Mouse (Mus musculus) macrophage (primary cell): Measurements from ENCODE around the gene Trmt2a. TPM values are rescaled to one million over a fixed set of nuclear protein-coding genes. Genes with fewer than 3 reads are reported as not detected.
"Not testable (repeated sequence)": the region's sequence is repeated elsewhere in the genome, so short reads cannot be mapped to it uniquely, and the experiment has no call there.

ENCODE experiments used
- H3K27ac ChIP-seq: fragments of 350-480 bp; formaldehyde crosslinking; 2 replicates; pipeline ENCODE4 v1.9.0; 2021
- H3K36me3 ChIP-seq: fragments of 350-480 bp; formaldehyde crosslinking; 2 replicates; pipeline ENCODE4 v1.9.0; 2021; ENCODE audit errors: inconsistent target
- H3K4me3 ChIP-seq: fragments of 350-480 bp; formaldehyde crosslinking; 2 replicates; pipeline ENCODE4 v1.9.0; 2021; ENCODE audit errors: inconsistent target
- H3K79me2 ChIP-seq: fragments of 350-480 bp; formaldehyde crosslinking; 2 replicates; pipeline ENCODE4 v1.9.0; 2021; ENCODE audit errors: inconsistent target
- WGBS: methylation state at CpG from one replicate; pipeline ENCODE4 v1.1.7; 2026; ENCODE audit warnings: inconsistent platforms; ENCODE audit not compliant: missing documents; 5-methylcytosine and 5-hydroxymethylcytosine counted together
- polyA plus RNA-seq: library from polyadenylated mRNA; stranded (reverse); fragments of 250-400 nt; gene quantifications from 3 replicates; pipeline ENCODE4 v1.2.4, GENCODE M21; 2018; ENCODE audit warnings: inconsistent platforms

Trmt2a gene
- polyA plus RNA-seq, 1 experiment from 2014 or later, result 38.8 TPM

- Histone ChIP-seq H3K36me3 (peaks cover 13% of the 10 kb centered on the region), H3K4me3 (peak overlapping the region; percentile 74), H3K79me2 (peaks cover 51% of the 10 kb centered on the region), H3K27ac (peak overlapping the region; percentile 57)
- 0% methylated on average over 25 of the region's 31 CpGs for WGBS
Observed at GRCm38 (mm10) chr16:18288581-18289061, 40.1 kb downstream of the Trmt2a start.

GRCm38 (mm10) chr16:18289067-18289588 lies 40.6 kb downstream of the Trmt2a start, which contains the start of gene Dgcr8:
Gene Dgcr8, minus strand, starts transcription at chr16:18289246.
- Histone ChIP-seq H3K36me3 (peaks cover 8% of the 10 kb centered on the region; the same call in 1 of the 2 replicates), H3K27ac (peak within 1 kb of the TSS; percentile 57), H3K4me3 (peak within 1 kb of the TSS; percentile 74), H3K79me2 (peaks cover 46% of the 10 kb centered on the region)
- WGBS, result 2% methylated on average over 52 of the region's 71 CpGs

DNA sequence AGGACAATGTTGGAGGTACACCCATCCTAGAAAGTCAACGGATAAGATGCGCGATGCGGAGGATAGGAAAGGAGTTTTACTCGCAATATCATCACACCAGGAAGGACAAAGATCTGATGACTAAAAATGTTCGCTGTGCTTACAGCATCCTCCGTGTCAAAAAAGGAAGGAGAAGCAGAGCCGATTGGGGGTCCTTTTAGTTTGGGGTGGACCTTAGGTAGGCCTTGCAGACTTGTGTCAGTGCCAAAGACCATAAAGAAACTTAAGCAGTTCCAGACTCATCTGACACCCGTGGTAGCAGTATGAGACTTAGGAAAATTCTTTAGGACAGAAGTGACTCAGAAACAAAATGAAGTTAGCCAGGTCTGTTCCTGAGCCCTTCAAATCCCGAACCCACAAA lies 41.1 kb downstream of the Trmt2a start:
- H3K36me3 ChIP-seq, result not testable (repeated sequence)
- 0% methylated on average over 4 of the region's 10 CpGs for WGBS
- peak overlapping the region; percentile 28; the same call in 1 of the 2 replicates for H3K27ac ChIP-seq
- peaks cover 41% of the 10 kb centered on the region for H3K79me2 ChIP-seq
- peak overlapping the region; percentile 32 for H3K4me3 ChIP-seq

Other genes starting within 250 kb of the Trmt2a start
- 7.8 to 20.7 TPM (median 20.1 TPM) in 3 replicates for gene Dgcr6, start 195.8 kb upstream of the Trmt2a start, polyA plus RNA-seq
- 2.4 to 5.7 TPM (median 3.0 TPM) in 3 replicates for gene Prodh, start 158.5 kb upstream of the Trmt2a start, polyA plus RNA-seq
- gene Rtn4r, start 121.0 kb upstream of the Trmt2a start, polyA plus RNA-seq, result not detected in 3 replicates
- not detected in 3 replicates for gene Ccdc188, start 30.8 kb upstream of the Trmt2a start, polyA plus RNA-seq
- gene Zdhhc8, start 13.5 kb upstream of the Trmt2a start, polyA plus RNA-seq, result 6.7 to 9.5 TPM (median 8.9 TPM) in 3 replicates
- 67.3 to 311 TPM (median 228 TPM) in 3 replicates for gene Ranbp1, start 53 bp downstream of the Trmt2a start, polyA plus RNA-seq
- gene Gm49776, start 9.6 kb downstream of the Trmt2a start, polyA plus RNA-seq, result not detected in 3 replicates
- gene Dgcr8, start 40.6 kb downstream of the Trmt2a start, polyA plus RNA-seq, result 11.3 to 17.8 TPM (median 12.9 TPM) in 3 replicates
- 16.5 to 31.4 TPM (median 21.0 TPM) in 3 replicates for gene Tango2, start 99.4 kb downstream of the Trmt2a start, polyA plus RNA-seq
- 0.75 to 2.7 TPM (median 0.89 TPM) in 3 replicates for gene Arvcf, start 99.5 kb downstream of the Trmt2a start, polyA plus RNA-seq
- gene Txnrd2, start 177.7 kb downstream of the Trmt2a start, polyA plus RNA-seq, result 10.3 to 16.8 TPM (median 14.7 TPM) in 3 replicates
- 118 to 154 TPM (median 126 TPM) in 3 replicates for gene Comt, start 178.2 kb downstream of the Trmt2a start, polyA plus RNA-seq